Mouse (Mus musculus): ENCODE measurements around the gene Noct. TPM values are rescaled to one million over a fixed set of nuclear protein-coding genes. Genes with fewer than 3 reads are reported as not detected.

The Noct gene
- polyA plus RNA-seq, 1 experiment from 2014 or later: 15.1 TPM

DNA sequence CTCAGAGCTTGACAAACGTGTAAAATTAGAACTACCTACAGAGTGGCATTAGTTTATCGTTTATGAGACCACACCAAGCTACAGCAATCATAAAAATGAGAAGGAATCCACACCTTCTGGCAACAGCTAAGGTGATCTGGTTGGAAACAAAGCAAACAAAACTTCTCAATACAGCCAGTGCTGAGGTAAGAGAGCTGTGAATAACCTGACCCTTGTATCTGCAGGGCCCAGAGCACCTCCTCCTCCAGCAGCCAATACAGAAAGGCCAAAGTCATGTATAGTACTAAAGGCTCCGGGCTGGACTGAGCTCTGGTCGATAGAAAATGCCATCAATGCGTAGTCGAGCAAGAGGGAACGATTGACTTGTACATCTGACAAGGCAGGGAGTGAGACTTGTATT is 23.4 kb upstream of the Noct start:
- DNase-seq (ENCODE audit: low spot score) (no peak), ATAC-seq (ENCODE audit: insufficient read depth, low FRiP score, low TSS enrichment) (no peak)
- Histone ChIP-seq H3K9me3 (ENCODE audit: control insufficient read depth, low read length) (no peaks in the 10 kb centered on the region), H3K4me1 (ENCODE audit: control insufficient read depth, insufficient read depth, low read length) (no peaks in the 10 kb centered on the region), H3K27me3 (ENCODE audit: control insufficient read depth, insufficient read depth, low read length) (no peaks in the 10 kb centered on the region), H3K4me3 (ENCODE audit: low read depth, low read length) (no peak overlapping the region), H3K36me3 (ENCODE audit: control insufficient read depth, insufficient read depth, low read length) (no peaks in the 10 kb centered on the region), H3K4me2 (ENCODE audit: low read depth) (no peak overlapping the region), H3K27ac (ENCODE audit: low read depth, low read length) (no peak overlapping the region), H3K9ac (ENCODE audit: low read length) (no peak overlapping the region)
- 92% methylated on average over 7 of the region's 7 CpGs for WGBS

GRCm38 (mm10) chr3:51201986-51202385 is 22.3 kb upstream of the Noct start:
- 81% methylated on average over 9 of the region's 9 CpGs for WGBS
- DNase-seq (ENCODE audit: low spot score) (no peak), ATAC-seq (ENCODE audit: insufficient read depth, low FRiP score, low TSS enrichment) (no peak)

GRCm38 (mm10) chr3:51202491-51202987 is 21.7 kb upstream of the Noct start:
- Histone ChIP-seq H3K9ac (ENCODE audit: low read length) (no peak overlapping the region), H3K4me2 (ENCODE audit: low read depth) (no peak overlapping the region)

More at GRCm38 (mm10) chr3:51201986-51202385, 22.3 kb upstream of the Noct start:
- Histone ChIP-seq H3K36me3 (ENCODE audit: control insufficient read depth, insufficient read depth, low read length) (no peaks in the 10 kb centered on the region), H3K27ac (ENCODE audit: low read depth, low read length) (no peak overlapping the region), H3K27me3 (ENCODE audit: control insufficient read depth, insufficient read depth, low read length) (no peaks in the 10 kb centered on the region), H3K4me2 (ENCODE audit: low read depth) (no peak overlapping the region), H3K9me3 (ENCODE audit: control insufficient read depth, low read length) (no peaks in the 10 kb centered on the region), H3K4me3 (ENCODE audit: low read depth, low read length) (no peak overlapping the region), H3K4me1 (ENCODE audit: control insufficient read depth, insufficient read depth, low read length) (no peaks in the 10 kb centered on the region), H3K9ac (ENCODE audit: low read length) (no peak overlapping the region)

DNA sequence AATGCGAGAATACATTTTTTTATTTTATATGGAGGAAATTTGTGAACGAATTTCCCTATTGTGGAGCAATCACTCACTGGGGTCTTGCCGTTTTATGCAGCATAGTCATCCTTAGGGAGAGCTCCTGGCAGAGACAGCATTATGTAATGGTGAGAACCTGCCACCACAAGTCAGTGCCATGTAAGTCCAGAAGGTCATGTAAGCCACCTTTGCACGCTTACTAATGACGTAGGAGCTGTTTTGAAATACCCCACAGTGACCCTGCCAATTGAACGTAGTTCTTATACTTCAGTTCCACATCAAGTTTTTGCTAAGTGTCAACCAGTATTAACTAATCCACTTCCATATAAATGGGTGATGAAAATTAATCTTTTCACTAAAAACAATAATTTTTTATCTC is 20.3 kb upstream of the Noct start:
- no peak for ATAC-seq (ENCODE audit: insufficient read depth, low FRiP score, low TSS enrichment)
- no peaks in the 10 kb centered on the region for H3K27me3 ChIP-seq (ENCODE audit: control insufficient read depth, insufficient read depth, low read length)
- H3K36me3 ChIP-seq (ENCODE audit: control insufficient read depth, insufficient read depth, low read length): no peaks in the 10 kb centered on the region
- no peaks in the 10 kb centered on the region for H3K9me3 ChIP-seq (ENCODE audit: control insufficient read depth, low read length)
- no peak overlapping the region for H3K27ac ChIP-seq (ENCODE audit: low read depth, low read length)
- H3K4me3 ChIP-seq (ENCODE audit: low read depth, low read length): no peak overlapping the region
- no peak overlapping the region for H3K4me2 ChIP-seq (ENCODE audit: low read depth)
- 91% methylated on average over 6 of the region's 6 CpGs for WGBS
- DNase-seq (ENCODE audit: low spot score): no peak
- no peak overlapping the region for H3K9ac ChIP-seq (ENCODE audit: low read length)
- no peaks in the 10 kb centered on the region for H3K4me1 ChIP-seq (ENCODE audit: control insufficient read depth, insufficient read depth, low read length)

More at GRCm38 (mm10) chr3:51202491-51202987, 21.7 kb upstream of the Noct start:
- WGBS: 90% methylated on average over 8 of the region's 8 CpGs
- Histone ChIP-seq H3K9me3 (ENCODE audit: control insufficient read depth, low read length) (no peaks in the 10 kb centered on the region), H3K27ac (ENCODE audit: low read depth, low read length) (no peak overlapping the region), H3K4me3 (ENCODE audit: low read depth, low read length) (no peak overlapping the region), H3K27me3 (ENCODE audit: control insufficient read depth, insufficient read depth, low read length) (no peaks in the 10 kb centered on the region), H3K36me3 (ENCODE audit: control insufficient read depth, insufficient read depth, low read length) (no peaks in the 10 kb centered on the region), H3K4me1 (ENCODE audit: control insufficient read depth, insufficient read depth, low read length) (no peaks in the 10 kb centered on the region)
- DNase-seq (ENCODE audit: low spot score) (no peak), ATAC-seq (ENCODE audit: insufficient read depth, low FRiP score, low TSS enrichment) (no peak)

DNA sequence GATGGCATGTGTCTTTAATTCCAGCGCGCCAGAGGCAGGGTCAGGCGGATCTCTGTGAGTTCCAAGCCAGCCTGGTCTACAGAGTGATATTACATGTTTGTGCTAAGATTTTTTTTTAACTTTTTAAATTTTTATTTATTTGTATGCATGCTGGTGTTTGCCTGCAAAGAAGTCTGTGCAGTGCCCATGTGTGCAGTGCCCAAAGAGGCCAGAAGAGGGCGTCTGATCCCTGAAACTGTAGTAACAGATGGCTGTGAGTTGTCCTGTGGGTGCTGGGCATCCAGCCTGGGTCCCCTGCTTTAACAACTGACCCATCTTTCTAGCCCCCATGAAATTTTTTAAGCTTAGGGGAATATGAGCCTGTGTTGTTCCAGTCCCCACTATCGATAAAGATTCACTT is 19.8 kb upstream of the Noct start:
- DNase-seq (ENCODE audit: low spot score) (no peak), ATAC-seq (ENCODE audit: insufficient read depth, low FRiP score, low TSS enrichment) (no peak)
- WGBS: 86% methylated on average over 5 of the region's 5 CpGs
- Histone ChIP-seq H3K4me1 (ENCODE audit: control insufficient read depth, insufficient read depth, low read length) (no peaks in the 10 kb centered on the region), H3K36me3 (ENCODE audit: control insufficient read depth, insufficient read depth, low read length) (no peaks in the 10 kb centered on the region), H3K4me3 (ENCODE audit: low read depth, low read length) (no peak overlapping the region), H3K27ac (ENCODE audit: low read depth, low read length) (no peak overlapping the region), H3K9me3 (ENCODE audit: control insufficient read depth, low read length) (no peaks in the 10 kb centered on the region), H3K4me2 (ENCODE audit: low read depth) (no peak overlapping the region), H3K9ac (ENCODE audit: low read length) (no peak overlapping the region), H3K27me3 (ENCODE audit: control insufficient read depth, insufficient read depth, low read length) (no peaks in the 10 kb centered on the region)

- no peaks in the 10 kb centered on the region for H3K4me1 ChIP-seq (ENCODE audit: control insufficient read depth, insufficient read depth, low read length)
- no peaks in the 10 kb centered on the region for H3K9me3 ChIP-seq (ENCODE audit: control insufficient read depth, low read length)
- no peak for ATAC-seq (ENCODE audit: insufficient read depth, low FRiP score, low TSS enrichment)
- H3K36me3 ChIP-seq (ENCODE audit: control insufficient read depth, insufficient read depth, low read length): no peaks in the 10 kb centered on the region
- no peak overlapping the region for H3K9ac ChIP-seq (ENCODE audit: low read length)
- DNase-seq (ENCODE audit: low spot score): no peak
- no peak overlapping the region for H3K4me3 ChIP-seq (ENCODE audit: low read depth, low read length)
- H3K27ac ChIP-seq (ENCODE audit: low read depth, low read length): no peak overlapping the region
- no peak overlapping the region for H3K4me2 ChIP-seq (ENCODE audit: low read depth)
- H3K27me3 ChIP-seq (ENCODE audit: control insufficient read depth, insufficient read depth, low read length): no peaks in the 10 kb centered on the region
- 85% methylated on average over 14 of the region's 14 CpGs for WGBS
Observed at GRCm38 (mm10) chr3:51204897-51205296, 19.4 kb upstream of the Noct start.

GRCm38 (mm10) chr3:51206521-51206920 is 17.7 kb upstream of the Noct start:
- H3K27me3 ChIP-seq (ENCODE audit: control insufficient read depth, insufficient read depth, low read length): no peaks in the 10 kb centered on the region
- no peaks in the 10 kb centered on the region for H3K4me1 ChIP-seq (ENCODE audit: control insufficient read depth, insufficient read depth, low read length)
- ATAC-seq (ENCODE audit: insufficient read depth, low FRiP score, low TSS enrichment) (no peak), DNase-seq (ENCODE audit: low spot score) (no peak)
- no peaks in the 10 kb centered on the region for H3K9me3 ChIP-seq (ENCODE audit: control insufficient read depth, low read length)
- H3K4me2 ChIP-seq (ENCODE audit: low read depth): no peak overlapping the region
- no peak overlapping the region for H3K4me3 ChIP-seq (ENCODE audit: low read depth, low read length)
- H3K9ac ChIP-seq (ENCODE audit: low read length): no peak overlapping the region
- no peaks in the 10 kb centered on the region for H3K36me3 ChIP-seq (ENCODE audit: control insufficient read depth, insufficient read depth, low read length)
- WGBS: 75% methylated on average over 7 of the region's 7 CpGs
- no peak overlapping the region for H3K27ac ChIP-seq (ENCODE audit: low read depth, low read length)

DNA sequence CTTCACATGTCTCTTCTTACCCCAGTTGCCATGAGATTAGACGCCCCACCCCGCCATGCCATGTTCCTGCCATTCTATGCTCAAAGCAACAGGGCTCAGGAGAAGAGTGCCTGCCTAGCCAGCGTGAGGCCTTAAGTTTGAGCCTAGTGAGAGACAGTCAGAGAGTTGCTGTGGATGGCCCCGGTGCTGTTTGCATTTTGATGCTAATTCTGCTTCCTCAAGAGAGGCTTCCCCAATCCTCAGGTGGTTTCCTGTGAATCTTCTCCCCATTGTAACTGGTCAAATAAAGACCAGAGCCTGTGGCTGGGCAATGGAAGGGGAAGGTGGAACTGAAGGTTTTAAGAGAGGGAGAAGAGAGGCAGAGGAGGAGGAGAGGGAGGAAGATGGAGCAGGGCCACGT is 15.6 kb upstream of the Noct start:
- Histone ChIP-seq H3K4me2 (ENCODE audit: low read depth) (no peak overlapping the region), H3K4me3 (ENCODE audit: low read depth, low read length) (no peak overlapping the region), H3K27me3 (ENCODE audit: control insufficient read depth, insufficient read depth, low read length) (no peaks in the 10 kb centered on the region), H3K9ac (ENCODE audit: low read length) (no peak overlapping the region), H3K4me1 (ENCODE audit: control insufficient read depth, insufficient read depth, low read length) (no peaks in the 10 kb centered on the region), H3K27ac (ENCODE audit: low read depth, low read length) (no peak overlapping the region), H3K36me3 (ENCODE audit: control insufficient read depth, insufficient read depth, low read length) (no peaks in the 10 kb centered on the region), H3K9me3 (ENCODE audit: control insufficient read depth, low read length) (no peaks in the 10 kb centered on the region)
- ATAC-seq (ENCODE audit: insufficient read depth, low FRiP score, low TSS enrichment) (no peak), DNase-seq (ENCODE audit: low spot score) (no peak)
- 47% methylated on average over 5 of the region's 5 CpGs for WGBS

DNA sequence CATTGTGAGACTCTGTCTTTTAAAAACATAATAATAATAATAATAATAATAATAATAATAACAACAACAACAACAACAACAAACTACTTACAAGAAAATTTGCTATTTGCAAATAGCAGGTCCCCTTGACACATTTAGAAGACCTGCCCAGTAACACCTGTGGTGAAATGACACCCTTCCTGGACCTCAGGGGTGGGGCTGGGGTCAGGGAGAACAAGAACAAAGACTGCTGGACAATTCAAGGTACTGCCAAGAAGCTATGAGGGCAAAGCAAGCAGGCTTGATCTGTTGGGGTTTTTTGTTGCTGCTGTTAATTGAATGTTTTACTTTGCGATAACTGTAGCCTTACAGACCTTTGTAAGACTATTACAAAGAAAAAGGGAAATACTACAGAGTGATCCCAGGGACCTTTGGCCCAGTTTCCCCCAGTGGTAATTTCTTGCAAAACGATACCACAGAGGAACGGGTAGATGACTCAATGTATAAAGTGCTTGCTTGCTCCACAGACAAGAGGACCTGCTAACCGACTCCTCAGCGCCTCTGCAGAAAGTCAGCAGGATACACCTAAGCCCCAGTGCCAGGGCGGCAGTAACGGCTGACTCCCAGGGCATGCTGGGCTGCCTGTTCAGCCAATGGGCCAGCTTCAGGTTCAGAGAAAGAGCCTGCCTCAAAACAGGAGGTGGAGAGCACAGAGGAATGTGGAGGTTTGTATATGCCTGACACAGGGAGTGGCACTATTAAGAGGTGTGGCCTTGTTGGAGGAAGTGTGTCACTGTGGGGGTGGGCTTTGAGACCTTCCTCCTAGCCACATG is 14.5 kb upstream of the Noct start:
- Histone ChIP-seq H3K4me2 (ENCODE audit: low read depth) (no peak overlapping the region), H3K9me3 (ENCODE audit: control insufficient read depth, low read length) (no peaks in the 10 kb centered on the region), H3K4me3 (ENCODE audit: low read depth, low read length) (no peak overlapping the region), H3K36me3 (ENCODE audit: control insufficient read depth, insufficient read depth, low read length) (no peaks in the 10 kb centered on the region), H3K27me3 (ENCODE audit: control insufficient read depth, insufficient read depth, low read length) (no peaks in the 10 kb centered on the region), H3K9ac (ENCODE audit: low read length) (no peak overlapping the region), H3K4me1 (ENCODE audit: control insufficient read depth, insufficient read depth, low read length) (no peaks in the 10 kb centered on the region), H3K27ac (ENCODE audit: low read depth, low read length) (no peak overlapping the region)
- 90% methylated on average over 7 of the region's 7 CpGs for WGBS
- DNase-seq (ENCODE audit: low spot score) (no peak), ATAC-seq (ENCODE audit: insufficient read depth, low FRiP score, low TSS enrichment) (no peak)
